Mouse (Mus musculus) midbrain, embryonic 11.5 days (tissue): ENCODE data around the gene Olfr1101. TPM values are rescaled to one million over a fixed set of nuclear protein-coding genes. Genes with fewer than 3 reads are reported as not detected.

ENCODE experiments used
- ATAC-seq: fragments of 200-750 bp; cut with Nextera tagmentation; 2 replicates; pipeline ENCODE4 v1.8.0; 2017; ENCODE audit warnings: moderate TSS enrichment, moderate library complexity; ENCODE audit not compliant: low FRiP score
- DNase-seq: peaks from one replicate; pipeline ENCODE4 v3.0.0; 2015; ENCODE audit warnings: low spot score; ENCODE audit errors: missing footprints
- H3K27ac ChIP-seq: fragments of 300-500 bp; sonication (generic); 2 replicates; pipeline ENCODE4 v1.5.1; 2014; ENCODE audit warnings: low read depth, low read length
- H3K27me3 ChIP-seq: fragments of 300-500 bp; sonication (generic); 2 replicates; pipeline ENCODE4 v1.6.1; 2014; ENCODE audit warnings: mild to moderate bottlenecking, low read length, moderate library complexity, mixed read lengths; ENCODE audit not compliant: control insufficient read depth, insufficient read depth
- H3K36me3 ChIP-seq: fragments of 300-500 bp; sonication (generic); 2 replicates; pipeline ENCODE4 v1.6.1; 2014; ENCODE audit warnings: mild to moderate bottlenecking, low read length, moderate library complexity, mixed read lengths; ENCODE audit not compliant: control insufficient read depth, insufficient read depth
- H3K4me1 ChIP-seq: fragments of 300-500 bp; sonication (generic); 2 replicates; pipeline ENCODE4 v1.6.1; 2014; ENCODE audit warnings: low read length; ENCODE audit not compliant: control insufficient read depth, insufficient read depth
- H3K4me2 ChIP-seq: fragments of 300-500 bp; sonication (generic); 2 replicates; pipeline ENCODE4 v1.6.1; 2014; ENCODE audit warnings: mild to moderate bottlenecking, moderate library complexity
- H3K4me3 ChIP-seq: fragments of 300-500 bp; sonication (generic); 2 replicates; pipeline ENCODE4 v1.5.1; 2014; ENCODE audit warnings: low read depth, low read length
- H3K9ac ChIP-seq: fragments of 300-500 bp; sonication (generic); 2 replicates; pipeline ENCODE4 v1.6.1; 2014; ENCODE audit warnings: low read length
- H3K9me3 ChIP-seq: fragments of 300-500 bp; sonication (generic); 2 replicates; pipeline ENCODE4 v1.6.1; 2016; ENCODE audit warnings: low read length; ENCODE audit not compliant: control insufficient read depth
- WGBS: fragments of 180-500 bp; shearing (Covaris S2); extraction: QIAGEN DNeasy Blood & Tissue Kit; methylation state at CpG from one replicate; pipeline ENCODE4 v1.1.7; 2014; 5-methylcytosine and 5-hydroxymethylcytosine counted together
- polyA plus RNA-seq: library from polyadenylated mRNA; unstranded; fragments of >200 nt; fragmentation: Nextera tagmentation; extraction: Ambion mirVana; gene quantifications from 2 replicates; pipeline ENCODE4 v1.2.1, GENCODE M21; 2014

The Olfr1101 gene
- not detected in 2 replicates for polyA plus RNA-seq

- H3K4me3 ChIP-seq = no peak within 1 kb of the TSS
- H3K9ac ChIP-seq = no peak within 1 kb of the TSS
- no peaks in the 10 kb centered on the region for H3K36me3 ChIP-seq
- H3K9me3 ChIP-seq = no peaks in the 10 kb centered on the region
- ATAC-seq = no peak
- H3K27ac ChIP-seq = no peak within 1 kb of the TSS
- H3K4me2 ChIP-seq = no peak within 1 kb of the TSS
- WGBS = 84% methylated on average over 3 of the region's 3 CpGs
- no peaks in the 10 kb centered on the region for H3K4me1 ChIP-seq
- no peaks in the 10 kb centered on the region for H3K27me3 ChIP-seq
- no peak for DNase-seq
Observed at GRCm38 (mm10) chr2:86991121-86991520, at the start of gene Olfr1101. Olfr1101 (minus strand) TSS chr2:86991221.

- Histone ChIP-seq H3K4me3 (no peak within 1 kb of the TSS), H3K4me1 (no peaks in the 10 kb centered on the region), H3K27ac (no peak within 1 kb of the TSS), H3K27me3 (no peaks in the 10 kb centered on the region), H3K36me3 (no peaks in the 10 kb centered on the region), H3K9me3 (no peaks in the 10 kb centered on the region), H3K4me2 (no peak within 1 kb of the TSS), H3K9ac (no peak within 1 kb of the TSS)
- DNase-seq (no peak), ATAC-seq (no peak)
Observed at GRCm38 (mm10) chr2:87036431-87036830, 45.4 kb upstream of the Olfr1101 start, which contains the start of gene Olfr1105. Olfr1105 (minus strand) TSS chr2:87036531.

DNA sequence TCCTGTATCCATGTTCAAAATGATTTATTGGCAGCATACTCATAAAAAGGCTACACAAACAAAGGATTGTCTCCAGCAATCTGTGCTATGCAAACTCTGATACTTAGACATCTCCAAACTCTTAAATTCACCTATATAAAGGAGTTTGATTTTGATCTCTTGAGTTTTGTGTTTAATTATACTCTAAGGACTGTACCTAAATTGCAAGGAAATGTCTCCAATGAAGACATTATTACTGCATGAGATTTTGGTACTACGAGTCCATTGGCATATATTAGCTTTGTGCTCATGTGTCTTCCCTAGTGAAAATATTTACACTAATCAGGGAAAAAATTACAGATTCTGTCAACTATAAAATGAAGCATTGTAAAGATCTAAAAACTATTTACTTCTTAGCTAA, 36.0 kb upstream of the Olfr1101 start, which contains the start of gene Olfr1104:
TSS of gene Olfr1104 (minus strand) at position 101 of the 400 bp plus-strand sequence.
- Histone ChIP-seq H3K27ac (no peak within 1 kb of the TSS), H3K27me3 (no peaks in the 10 kb centered on the region), H3K4me3 (no peak within 1 kb of the TSS), H3K4me2 (no peak within 1 kb of the TSS), H3K9ac (no peak within 1 kb of the TSS), H3K36me3 (no peaks in the 10 kb centered on the region), H3K9me3 (no peaks in the 10 kb centered on the region), H3K4me1 (no peaks in the 10 kb centered on the region)
- WGBS = 88% methylated on average over 1 of the region's 1 CpGs
- no peak for DNase-seq
- ATAC-seq = no peak

DNA sequence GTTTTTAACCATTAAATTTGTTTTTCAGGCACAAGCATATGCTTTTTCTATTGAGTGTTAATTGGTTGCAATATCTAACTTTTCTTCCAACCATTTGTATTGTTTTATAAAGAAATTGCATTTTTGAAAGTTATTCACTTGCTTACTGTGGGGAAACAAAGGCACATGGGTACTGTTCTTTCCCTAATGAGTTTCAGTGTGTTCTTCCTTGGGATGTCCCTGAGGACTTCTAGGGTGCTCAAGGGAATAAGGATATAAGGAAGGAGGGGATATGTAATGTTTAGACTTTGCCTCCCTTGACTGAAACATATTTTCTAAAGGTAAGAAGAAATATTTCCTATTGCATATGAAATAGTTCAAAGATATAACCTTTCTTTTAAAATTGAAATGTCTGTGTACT, 7.1 kb upstream of the Olfr1101 start, which contains the start of gene Olfr1102:
TSS of gene Olfr1102 (plus strand) at position 301 of the 400 bp plus-strand sequence.
- no peaks in the 10 kb centered on the region for H3K36me3 ChIP-seq
- no peak within 1 kb of the TSS for H3K9ac ChIP-seq
- no peak within 1 kb of the TSS for H3K4me3 ChIP-seq
- no peak for ATAC-seq
- H3K27ac ChIP-seq = no peak within 1 kb of the TSS
- H3K27me3 ChIP-seq = no peaks in the 10 kb centered on the region
- no peaks in the 10 kb centered on the region for H3K4me1 ChIP-seq
- no peaks in the 10 kb centered on the region for H3K9me3 ChIP-seq
- no peak for DNase-seq
- no peak within 1 kb of the TSS for H3K4me2 ChIP-seq

GRCm38 (mm10) chr2:86979854-86980253, 11.2 kb downstream of the Olfr1101 start, which contains the start of gene Olfr1100:
Olfr1100 (minus strand) TSS chr2:86979954.
- H3K4me3 ChIP-seq = no peak within 1 kb of the TSS
- WGBS = 77% methylated on average over 3 of the region's 3 CpGs
- DNase-seq (no peak), ATAC-seq (no peak)
- H3K27me3 ChIP-seq = no peaks in the 10 kb centered on the region
- H3K4me1 ChIP-seq = no peaks in the 10 kb centered on the region
- no peaks in the 10 kb centered on the region for H3K9me3 ChIP-seq
- H3K27ac ChIP-seq = no peak within 1 kb of the TSS
- no peak within 1 kb of the TSS for H3K9ac ChIP-seq
- no peaks in the 10 kb centered on the region for H3K36me3 ChIP-seq
- no peak within 1 kb of the TSS for H3K4me2 ChIP-seq

DNA sequence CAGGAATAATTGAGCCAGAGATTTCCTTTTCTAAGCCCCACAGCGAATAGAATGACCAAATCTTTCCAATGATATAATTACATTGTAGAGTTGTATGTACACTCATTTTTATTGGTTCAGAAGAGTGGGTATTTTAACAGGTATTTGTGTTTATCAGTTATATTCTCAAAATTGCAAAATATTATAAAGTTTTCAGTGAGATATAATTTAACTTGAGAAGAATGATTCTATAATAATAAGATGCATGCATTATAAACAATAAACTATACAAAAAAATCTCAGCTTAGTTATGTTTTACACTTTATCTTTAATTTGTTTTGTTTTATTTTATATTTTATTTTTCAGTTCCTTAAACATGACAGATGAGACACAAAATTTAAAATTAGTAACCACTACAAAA, 30.4 kb downstream of the Olfr1101 start, which contains the start of gene Olfr1099:
TSS of gene Olfr1099 (minus strand) at position 101 of the 400 bp plus-strand sequence.
- Histone ChIP-seq H3K9me3 (no peaks in the 10 kb centered on the region), H3K9ac (no peak within 1 kb of the TSS), H3K27me3 (no peaks in the 10 kb centered on the region), H3K36me3 (no peaks in the 10 kb centered on the region), H3K4me1 (no peaks in the 10 kb centered on the region), H3K4me3 (no peak within 1 kb of the TSS), H3K4me2 (no peak within 1 kb of the TSS), H3K27ac (no peak within 1 kb of the TSS)
- DNase-seq = no peak
- no peak for ATAC-seq
- 86% methylated on average over 1 of the region's 1 CpGs for WGBS

Other genes starting within 250 kb of the Olfr1101 start
- not detected in 2 replicates for gene Olfr1090, start 232.2 kb downstream of the Olfr1101 start, polyA plus RNA-seq
- gene Olfr1093, start 208.7 kb downstream of the Olfr1101 start, polyA plus RNA-seq = not detected in 2 replicates
- not detected in 2 replicates for gene Olfr141, start 181.2 kb downstream of the Olfr1101 start, polyA plus RNA-seq
- gene Olfr1094, start 166.6 kb downstream of the Olfr1101 start, polyA plus RNA-seq = not detected in 2 replicates
- gene Olfr1095, start 139.5 kb downstream of the Olfr1101 start, polyA plus RNA-seq = not detected in 2 replicates
- gene Gm13723, start 116.4 kb downstream of the Olfr1101 start, polyA plus RNA-seq = not detected in 2 replicates
- not detected in 2 replicates for gene Olfr1097, start 99.0 kb downstream of the Olfr1101 start, polyA plus RNA-seq
- not detected in 2 replicates for gene Olfr1098, start 66.7 kb downstream of the Olfr1101 start, polyA plus RNA-seq
- gene Olfr1099, start 30.5 kb downstream of the Olfr1101 start, polyA plus RNA-seq = not detected in 2 replicates
- gene Olfr1100, start 11.3 kb downstream of the Olfr1101 start, polyA plus RNA-seq = not detected in 2 replicates
- gene Olfr1102, start 7.2 kb upstream of the Olfr1101 start, polyA plus RNA-seq = not detected in 2 replicates
- gene Olfr1104, start 35.9 kb upstream of the Olfr1101 start, polyA plus RNA-seq = not detected in 2 replicates
- not detected in 2 replicates for gene Olfr1105, start 45.3 kb upstream of the Olfr1101 start, polyA plus RNA-seq
- not detected in 2 replicates for gene Olfr1106, start 61.1 kb upstream of the Olfr1101 start, polyA plus RNA-seq
- not detected in 2 replicates for gene Olfr1107, start 84.6 kb upstream of the Olfr1101 start, polyA plus RNA-seq
- gene Olfr1109, start 104.8 kb upstream of the Olfr1101 start, polyA plus RNA-seq = not detected in 2 replicates
- not detected in 2 replicates for gene Olfr259, start 123.3 kb upstream of the Olfr1101 start, polyA plus RNA-seq
- gene Olfr1110, start 149.1 kb upstream of the Olfr1101 start, polyA plus RNA-seq = not detected in 2 replicates
- not detected in 2 replicates for gene Olfr1111, start 161.4 kb upstream of the Olfr1101 start, polyA plus RNA-seq
- gene Olfr1112, start 196.6 kb upstream of the Olfr1101 start, polyA plus RNA-seq = not detected in 2 replicates
- not detected in 2 replicates for gene Olfr1113, start 217.7 kb upstream of the Olfr1101 start, polyA plus RNA-seq